Mouse (Mus musculus) lung, embryonic 14.5 days (tissue): Measurements from ENCODE around the gene Bst2. TPM values are rescaled to one million over a fixed set of nuclear protein-coding genes. Genes with fewer than 3 reads are reported as not detected.

ENCODE experiments used
- ATAC-seq: fragments of 200-750 bp; cut with Nextera tagmentation; 2 replicates; pipeline ENCODE4 v1.8.0; 2017; ENCODE audit warnings: mild to moderate bottlenecking, moderate TSS enrichment, moderate library complexity; ENCODE audit not compliant: insufficient read depth
- DNase-seq: peaks from one replicate; pipeline ENCODE4 v3.0.0-alpha.2; 2015
- H3K27ac ChIP-seq: fragments of 300-500 bp; sonication (generic); 2 replicates; pipeline ENCODE4 v1.5.1; 2014; ENCODE audit warnings: low read depth, mild to moderate bottlenecking, moderate library complexity
- H3K27me3 ChIP-seq: fragments of 300-500 bp; sonication (generic); 2 replicates; pipeline ENCODE4 v1.6.1; 2014; ENCODE audit warnings: low read length, control low read depth; ENCODE audit not compliant: insufficient read depth
- H3K36me3 ChIP-seq: fragments of 300-500 bp; sonication (generic); 2 replicates; pipeline ENCODE4 v1.6.1; 2014; ENCODE audit warnings: control low read depth; ENCODE audit not compliant: insufficient read depth
- H3K4me1 ChIP-seq: fragments of 300-500 bp; sonication (generic); 2 replicates; pipeline ENCODE4 v1.6.1; 2014; ENCODE audit warnings: antibody characterized with exemption, control low read depth; ENCODE audit not compliant: insufficient read depth
- H3K4me2 ChIP-seq: fragments of 300-500 bp; sonication (generic); 2 replicates; pipeline ENCODE4 v1.6.1; 2014; ENCODE audit warnings: mild to moderate bottlenecking
- H3K4me3 ChIP-seq: fragments of 300-500 bp; sonication (generic); 2 replicates; pipeline ENCODE4 v1.5.1; 2014; ENCODE audit warnings: low read depth, low read length
- H3K9ac ChIP-seq: fragments of 300-500 bp; sonication (generic); 2 replicates; pipeline ENCODE4 v1.6.1; 2014
- H3K9me3 ChIP-seq: fragments of 300-500 bp; sonication (generic); 2 replicates; pipeline ENCODE4 v1.6.1; 2016; ENCODE audit warnings: low read depth, low read length, control low read depth
- CTCF ChIP-seq: IDR thresholded peaks from 2 replicates; pipeline ENCODE4 v1.5.1; 2016; ENCODE audit warnings: antibody characterized with exemption, low read depth
- WGBS: fragments of 180-500 bp; shearing (Covaris S2); extraction: QIAGEN DNeasy Blood & Tissue Kit; methylation state at CpG from one replicate; pipeline ENCODE4 v1.1.7; 2014; 5-methylcytosine and 5-hydroxymethylcytosine counted together
- polyA plus RNA-seq: library from polyadenylated mRNA; unstranded; fragments of >200 nt; fragmentation: Nextera tagmentation; extraction: Ambion mirVana; gene quantifications from 2 replicates; pipeline ENCODE4 v1.2.1, GENCODE M21; 2014

Gene Bst2
- polyA plus RNA-seq, 1 experiment from 2014 or later = 15.0 TPM

- 11% methylated on average over 13 of the region's 13 CpGs for WGBS
These were observed 31.2 kb upstream of the Bst2 start, which contains the start of gene Slc27a1 for GRCm38 (mm10) chr8:71568387-71568937. Gene Slc27a1 (plus strand): TSS chr8:71568882.

GRCm38 (mm10) chr8:71567587-71567986 lies 30.3 kb upstream of the Bst2 start:
- Histone ChIP-seq H3K4me3 (no peak overlapping the region), H3K9me3 (no peaks in the 10 kb centered on the region), H3K4me1 (peaks cover 8% of the 10 kb centered on the region), H3K27me3 (peaks cover 10% of the 10 kb centered on the region), H3K36me3 (no peaks in the 10 kb centered on the region), H3K4me2 (no peak overlapping the region), H3K27ac (no peak overlapping the region), H3K9ac (no peak overlapping the region)
- ATAC-seq (no peak), DNase-seq (no peak)
- TF ChIP-seq CTCF = no peak
- WGBS = 56% methylated on average over 7 of the region's 7 CpGs

More at GRCm38 (mm10) chr8:71568387-71568937, 31.2 kb upstream of the Bst2 start, which contains the start of gene Slc27a1:
- no peak for TF ChIP-seq CTCF
- H3K4me2 ChIP-seq = peak within 1 kb of the TSS; percentile 80
- ATAC-seq = no peak
- peak within 1 kb of the TSS; percentile 83 for H3K27ac ChIP-seq
- H3K4me1 ChIP-seq = peaks cover 7% of the 10 kb centered on the region; the same call in 1 of the 2 replicates
- H3K9ac ChIP-seq = peak within 1 kb of the TSS; percentile 31
- 0 out of 2 replicates have a peak, but pooled peaks cover 6% of the 10 kb centered on the region for H3K27me3 ChIP-seq
- H3K9me3 ChIP-seq = no peaks in the 10 kb centered on the region
- H3K4me3 ChIP-seq = peak within 1 kb of the TSS; percentile 52
- peak; percentile 57 for DNase-seq
- H3K36me3 ChIP-seq = no peaks in the 10 kb centered on the region

GRCm38 (mm10) chr8:71566501-71566900 lies 29.2 kb upstream of the Bst2 start, which contains the start of gene Nxnl1:
Gene Nxnl1 (minus strand): TSS chr8:71566601.
- Histone ChIP-seq H3K27ac (no peak within 1 kb of the TSS), H3K36me3 (no peaks in the 10 kb centered on the region), H3K4me3 (no peak within 1 kb of the TSS), H3K9ac (no peak within 1 kb of the TSS), H3K4me2 (no peak within 1 kb of the TSS), H3K4me1 (peaks cover 10% of the 10 kb centered on the region), H3K9me3 (no peaks in the 10 kb centered on the region), H3K27me3 (peaks cover 21% of the 10 kb centered on the region)
- DNase-seq = no peak
- WGBS = 49% methylated on average over 3 of the region's 3 CpGs
- TF ChIP-seq CTCF = no peak
- no peak for ATAC-seq

- H3K27me3 ChIP-seq = peaks cover 39% of the 10 kb centered on the region
- peaks cover 10% of the 10 kb centered on the region for H3K4me1 ChIP-seq
- H3K4me2 ChIP-seq = no peak overlapping the region
- H3K36me3 ChIP-seq = no peaks in the 10 kb centered on the region
- no peak overlapping the region for H3K9ac ChIP-seq
- H3K9me3 ChIP-seq = no peaks in the 10 kb centered on the region
- DNase-seq (no peak), ATAC-seq (no peak)
- H3K27ac ChIP-seq = no peak overlapping the region
- WGBS = 81% methylated on average over 4 of the region's 4 CpGs
- TF ChIP-seq CTCF = peak; percentile 51
- H3K4me3 ChIP-seq = no peak overlapping the region
These were observed 26.7 kb upstream of the Bst2 start for GRCm38 (mm10) chr8:71563992-71564391.

GRCm38 (mm10) chr8:71562751-71563150 lies 25.5 kb upstream of the Bst2 start:
- H3K4me3 ChIP-seq = peak overlapping the region; percentile 24; the same call in 1 of the 2 replicates
- peaks cover 3% of the 10 kb centered on the region; the same call in 1 of the 2 replicates for H3K4me1 ChIP-seq
- peak; percentile 26; the same call in 1 of the 2 replicates for ATAC-seq
- H3K36me3 ChIP-seq = no peaks in the 10 kb centered on the region
- TF ChIP-seq CTCF = peak; percentile 69
- H3K27ac ChIP-seq = no peak overlapping the region
- H3K9me3 ChIP-seq = no peaks in the 10 kb centered on the region
- H3K4me2 ChIP-seq = peak overlapping the region; percentile 51
- H3K9ac ChIP-seq = no peak overlapping the region
- under 1% methylated on average over 33 of the region's 33 CpGs for WGBS
- peak; percentile 74 for DNase-seq
- H3K27me3 ChIP-seq = peaks cover 46% of the 10 kb centered on the region

GRCm38 (mm10) chr8:71561401-71561800 lies 24.1 kb upstream of the Bst2 start:
- H3K27me3 ChIP-seq = peaks cover 60% of the 10 kb centered on the region
- DNase-seq (peak; percentile 91), ATAC-seq (0 out of 2 replicates have a peak, but pooled peaks have one; percentile 14)
- no peak overlapping the region for H3K27ac ChIP-seq
- H3K9ac ChIP-seq = no peak overlapping the region
- peak; percentile 97 for TF ChIP-seq CTCF
- no peak overlapping the region for H3K4me3 ChIP-seq
- peaks cover 3% of the 10 kb centered on the region; the same call in 1 of the 2 replicates for H3K4me1 ChIP-seq
- no peaks in the 10 kb centered on the region for H3K9me3 ChIP-seq
- no peak overlapping the region for H3K4me2 ChIP-seq
- WGBS = 2% methylated on average over 15 of the region's 15 CpGs
- H3K36me3 ChIP-seq = no peaks in the 10 kb centered on the region

GRCm38 (mm10) chr8:71560765-71561164 lies 23.5 kb upstream of the Bst2 start:
- no peak overlapping the region for H3K4me3 ChIP-seq
- WGBS = 85% methylated on average over 5 of the region's 5 CpGs
- peaks cover 3% of the 10 kb centered on the region; the same call in 1 of the 2 replicates for H3K4me1 ChIP-seq
- H3K9ac ChIP-seq = no peak overlapping the region
- H3K27me3 ChIP-seq = peaks cover 60% of the 10 kb centered on the region
- H3K36me3 ChIP-seq = no peaks in the 10 kb centered on the region
- no peak overlapping the region for H3K27ac ChIP-seq
- H3K9me3 ChIP-seq = no peaks in the 10 kb centered on the region
- TF ChIP-seq CTCF = no peak
- no peak overlapping the region for H3K4me2 ChIP-seq
- ATAC-seq = no peak
- DNase-seq = no peak
